Mouse (Mus musculus) kidney, adult 2 months (tissue): ENCODE measurements around the gene Gpr183.

ENCODE experiments used
- CTCF ChIP-seq: fragments of 200-500 bp; conservative IDR thresholded peaks from 2 replicates; pipeline ENCODE4 v1.5.1; 2011; ENCODE audit warnings: low read depth, mild to moderate bottlenecking, control low read depth, low read length, moderate library complexity, mixed read lengths; ENCODE audit not compliant: insufficient read depth, insufficient read length
- POLR2A ChIP-seq: fragments of 200-500 bp; IDR thresholded peaks from one replicate; pipeline ENCODE4 v1.6.1; 2011; ENCODE audit warnings: low read depth, low read length, control low read depth

DNA sequence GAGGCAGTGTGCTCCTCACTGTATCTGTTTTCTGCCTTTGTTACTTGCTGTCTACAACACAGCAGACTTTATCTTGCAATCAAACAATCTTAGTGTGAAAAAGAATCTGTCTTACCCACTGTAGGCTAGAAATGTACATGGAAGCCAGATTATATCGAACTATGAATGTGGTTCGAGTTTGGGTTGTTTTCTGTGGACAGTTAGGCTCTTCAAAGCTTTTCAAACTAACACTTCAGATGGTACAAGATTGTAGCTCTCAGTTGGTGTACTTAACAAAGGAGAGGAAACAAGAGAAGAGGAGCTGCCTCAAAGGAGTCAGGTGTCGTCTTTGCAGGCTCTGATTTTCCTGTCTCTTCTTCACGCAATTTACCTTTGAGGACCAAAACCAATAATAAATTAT lies 22.7 kb upstream of the Gpr183 start:
- TF ChIP-seq POLR2A (no peak), CTCF (no peak)
